Mouse (Mus musculus): Measurements from ENCODE around the gene Vwa3a. TPM values are rescaled to one million over a fixed set of nuclear protein-coding genes. Genes with fewer than 3 reads are reported as not detected.

Gene Vwa3a
- polyA plus RNA-seq, 1 experiment: not detected

DNA sequence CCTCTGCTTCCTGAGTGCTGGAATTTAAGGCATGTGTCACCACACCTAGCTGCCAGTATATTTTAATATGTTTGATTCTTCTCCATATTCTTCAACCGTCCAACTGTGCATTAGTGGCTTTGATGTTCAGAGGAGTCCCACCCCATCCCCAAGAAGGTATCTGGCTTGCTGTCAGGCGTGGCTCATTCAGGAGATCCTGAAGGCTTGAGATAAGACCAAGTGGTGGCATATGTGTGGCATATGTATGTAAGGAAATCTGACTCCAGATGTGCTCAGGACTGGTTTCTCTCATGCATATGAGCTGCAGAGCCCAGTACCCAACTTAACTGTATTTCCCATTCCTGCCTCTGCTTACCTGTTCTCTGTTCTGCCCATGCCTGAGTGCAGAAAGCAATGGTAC lies 38.9 kb downstream of the Vwa3a start:
- Histone ChIP-seq H3K9me3 (replicated peaks; ENCODE audit: control insufficient read depth, insufficient read depth, low read length, poor library complexity, severe bottlenecking) (no peaks in the 10 kb centered on the region), H3K27ac (ENCODE audit: insufficient read depth, low read length) (no peak overlapping the region), H3K4me1 (ENCODE audit: control insufficient read depth, insufficient read depth, low read length) (no peaks in the 10 kb centered on the region), H3K9ac (ENCODE audit: low read depth, poor library complexity, severe bottlenecking) (no peak overlapping the region), H3K27me3 (ENCODE audit: control insufficient read depth, insufficient read depth, low read length, poor library complexity, severe bottlenecking) (no peaks in the 10 kb centered on the region), H3K4me3 (ENCODE audit: low read depth, low read length) (no peak overlapping the region), H3K36me3 (ENCODE audit: control insufficient read depth, insufficient read depth, low read length, poor library complexity, severe bottlenecking) (no peaks in the 10 kb centered on the region)
- TF ChIP-seq EP300 (IDR thresholded peaks at IDR 0.05; ENCODE audit: insufficient read depth, low read depth, low read length) (no peak), CTCF (IDR thresholded peaks at IDR 0.05; ENCODE audit: low read depth, low read length) (no peak), POLR2A (IDR thresholded peaks at IDR 0.05; ENCODE audit: insufficient read depth, low read length) (no peak)

DNA sequence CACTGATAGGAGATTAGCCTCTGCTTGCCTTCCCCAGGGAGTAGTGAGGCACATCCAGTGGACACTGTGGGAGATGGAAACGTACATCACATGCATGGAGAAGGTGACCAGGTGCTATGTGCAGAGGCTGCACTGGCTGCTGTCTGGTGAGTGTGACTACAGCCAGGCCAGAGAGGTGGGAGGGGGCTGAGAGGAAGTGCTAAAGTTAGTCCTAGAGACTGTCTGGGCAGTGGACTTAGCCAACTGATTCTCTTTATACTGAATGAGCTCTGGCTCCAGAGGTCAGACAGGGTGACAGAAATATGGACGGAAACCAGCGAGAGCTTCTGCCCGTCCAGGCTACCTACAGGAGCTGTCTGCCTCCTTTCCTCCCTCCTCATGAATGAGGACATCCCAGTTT lies 56.4 kb downstream of the Vwa3a start:
- Histone ChIP-seq H3K9me3 (replicated peaks; ENCODE audit: control insufficient read depth, insufficient read depth, low read length, poor library complexity, severe bottlenecking) (no peaks in the 10 kb centered on the region), H3K36me3 (ENCODE audit: control insufficient read depth, insufficient read depth, low read length, poor library complexity, severe bottlenecking) (no peaks in the 10 kb centered on the region), H3K4me1 (ENCODE audit: control insufficient read depth, insufficient read depth, low read length) (no peaks in the 10 kb centered on the region), H3K9ac (ENCODE audit: low read depth, poor library complexity, severe bottlenecking) (no peak overlapping the region), H3K27ac (ENCODE audit: insufficient read depth, low read length) (no peak overlapping the region), H3K4me3 (ENCODE audit: low read depth, low read length) (no peak overlapping the region), H3K27me3 (ENCODE audit: control insufficient read depth, insufficient read depth, low read length, poor library complexity, severe bottlenecking) (no peaks in the 10 kb centered on the region)
- TF ChIP-seq POLR2A (IDR thresholded peaks at IDR 0.05; ENCODE audit: insufficient read depth, low read length) (no peak), CTCF (IDR thresholded peaks at IDR 0.05; ENCODE audit: low read depth, low read length) (no peak), EP300 (IDR thresholded peaks at IDR 0.05; ENCODE audit: insufficient read depth, low read depth, low read length) (no peak)

DNA sequence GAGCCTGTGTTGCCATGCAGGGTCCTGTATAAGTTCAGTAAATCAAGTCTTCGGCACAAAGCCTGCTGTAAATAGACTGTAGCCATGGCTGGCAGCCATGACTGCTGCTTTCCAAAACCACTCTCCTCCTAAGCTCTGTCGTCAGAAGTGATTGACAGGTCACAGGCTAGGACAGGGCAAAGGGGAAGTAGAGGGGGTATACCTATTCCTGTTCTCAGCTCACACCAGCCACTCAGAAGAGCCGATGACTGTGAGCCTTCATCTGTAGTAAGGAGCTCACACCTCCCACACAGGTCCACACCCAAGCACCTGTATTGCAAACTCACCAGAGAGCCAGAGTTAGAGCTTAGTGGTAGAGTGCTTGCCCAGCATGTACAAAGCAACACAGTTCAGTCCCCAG lies 57.3 kb downstream of the Vwa3a start:
- H3K36me3 ChIP-seq (ENCODE audit: control insufficient read depth, insufficient read depth, low read length, poor library complexity, severe bottlenecking): no peaks in the 10 kb centered on the region
- no peaks in the 10 kb centered on the region for H3K27me3 ChIP-seq (ENCODE audit: control insufficient read depth, insufficient read depth, low read length, poor library complexity, severe bottlenecking)
- no peak overlapping the region for H3K9ac ChIP-seq (ENCODE audit: low read depth, poor library complexity, severe bottlenecking)
- no peaks in the 10 kb centered on the region for H3K4me1 ChIP-seq (ENCODE audit: control insufficient read depth, insufficient read depth, low read length)
- no peaks in the 10 kb centered on the region for H3K9me3 ChIP-seq (replicated peaks; ENCODE audit: control insufficient read depth, insufficient read depth, low read length, poor library complexity, severe bottlenecking)
- no peak overlapping the region for H3K27ac ChIP-seq (ENCODE audit: insufficient read depth, low read length)
- no peak overlapping the region for H3K4me3 ChIP-seq (ENCODE audit: low read depth, low read length)
- TF ChIP-seq EP300 (IDR thresholded peaks at IDR 0.05; ENCODE audit: insufficient read depth, low read depth, low read length): no peak
- no peak for TF ChIP-seq CTCF (IDR thresholded peaks at IDR 0.05; ENCODE audit: low read depth, low read length)
- TF ChIP-seq POLR2A (IDR thresholded peaks at IDR 0.05; ENCODE audit: insufficient read depth, low read length): no peak

DNA sequence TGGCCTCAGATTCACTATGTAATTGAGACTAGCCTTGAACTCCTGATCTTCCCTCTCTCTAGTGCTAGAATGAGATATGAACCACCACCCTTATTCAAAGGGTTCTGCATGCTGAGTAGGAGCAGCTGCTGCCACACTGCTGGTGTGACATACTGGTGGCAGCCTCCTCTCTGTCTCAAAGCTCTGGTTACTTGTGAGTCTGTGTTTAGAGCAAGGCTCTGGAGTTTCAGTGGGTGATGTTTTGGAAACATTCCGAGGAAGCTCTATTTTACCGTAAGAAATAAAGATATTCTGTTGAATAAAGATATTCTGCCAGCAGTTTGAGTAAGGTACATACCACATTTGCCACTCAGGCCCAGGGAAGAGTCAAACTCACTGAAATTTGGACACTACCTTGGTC lies 64.2 kb downstream of the Vwa3a start:
- Histone ChIP-seq H3K9me3 (replicated peaks; ENCODE audit: control insufficient read depth, insufficient read depth, low read length, poor library complexity, severe bottlenecking) (no peaks in the 10 kb centered on the region), H3K9ac (ENCODE audit: low read depth, poor library complexity, severe bottlenecking) (no peak overlapping the region), H3K36me3 (ENCODE audit: control insufficient read depth, insufficient read depth, low read length, poor library complexity, severe bottlenecking) (no peaks in the 10 kb centered on the region), H3K4me3 (ENCODE audit: low read depth, low read length) (no peak overlapping the region), H3K27me3 (ENCODE audit: control insufficient read depth, insufficient read depth, low read length, poor library complexity, severe bottlenecking) (no peaks in the 10 kb centered on the region), H3K4me1 (ENCODE audit: control insufficient read depth, insufficient read depth, low read length) (no peaks in the 10 kb centered on the region), H3K27ac (ENCODE audit: insufficient read depth, low read length) (no peak overlapping the region)
- TF ChIP-seq POLR2A (IDR thresholded peaks at IDR 0.05; ENCODE audit: insufficient read depth, low read length) (no peak), CTCF (IDR thresholded peaks at IDR 0.05; ENCODE audit: low read depth, low read length) (no peak), EP300 (IDR thresholded peaks at IDR 0.05; ENCODE audit: insufficient read depth, low read depth, low read length) (no peak)

DNA sequence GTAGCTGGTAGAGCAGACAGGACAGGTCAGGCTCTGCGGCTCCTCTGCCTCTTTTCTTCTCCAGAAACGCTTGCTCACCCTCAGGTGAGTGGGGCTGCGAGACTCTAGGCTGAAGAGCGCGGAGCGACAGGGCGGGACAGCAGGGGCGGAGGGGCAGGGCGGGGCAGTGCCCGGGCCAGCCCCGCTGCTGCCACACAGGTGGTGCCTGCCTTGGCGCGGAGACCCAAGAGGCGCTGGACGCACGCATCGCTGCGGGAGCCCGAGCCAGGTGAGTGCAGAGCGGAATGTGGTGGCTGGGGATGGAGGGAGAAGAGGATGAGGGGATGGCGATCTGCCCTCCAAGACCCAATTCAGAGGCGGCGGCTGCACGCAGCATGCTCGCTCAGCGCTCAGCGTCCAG lies 70.6 kb downstream of the Vwa3a start:
- Histone ChIP-seq H3K4me1 (ENCODE audit: control insufficient read depth, insufficient read depth, low read length) (no peaks in the 10 kb centered on the region), H3K36me3 (ENCODE audit: control insufficient read depth, insufficient read depth, low read length, poor library complexity, severe bottlenecking) (no peaks in the 10 kb centered on the region), H3K4me3 (ENCODE audit: low read depth, low read length) (peak overlapping the region; percentile 60), H3K27me3 (ENCODE audit: control insufficient read depth, insufficient read depth, low read length, poor library complexity, severe bottlenecking) (no peaks in the 10 kb centered on the region), H3K9ac (ENCODE audit: low read depth, poor library complexity, severe bottlenecking) (no peak overlapping the region; the same call in 1 of the 2 replicates), H3K27ac (ENCODE audit: insufficient read depth, low read length) (no peak overlapping the region), H3K9me3 (replicated peaks; ENCODE audit: control insufficient read depth, insufficient read depth, low read length, poor library complexity, severe bottlenecking) (no peaks in the 10 kb centered on the region)
- TF ChIP-seq POLR2A (IDR thresholded peaks at IDR 0.05; ENCODE audit: insufficient read depth, low read length): no peak
- no peak for TF ChIP-seq EP300 (IDR thresholded peaks at IDR 0.05; ENCODE audit: insufficient read depth, low read depth, low read length)
- no peak for TF ChIP-seq CTCF (IDR thresholded peaks at IDR 0.05; ENCODE audit: low read depth, low read length)

DNA sequence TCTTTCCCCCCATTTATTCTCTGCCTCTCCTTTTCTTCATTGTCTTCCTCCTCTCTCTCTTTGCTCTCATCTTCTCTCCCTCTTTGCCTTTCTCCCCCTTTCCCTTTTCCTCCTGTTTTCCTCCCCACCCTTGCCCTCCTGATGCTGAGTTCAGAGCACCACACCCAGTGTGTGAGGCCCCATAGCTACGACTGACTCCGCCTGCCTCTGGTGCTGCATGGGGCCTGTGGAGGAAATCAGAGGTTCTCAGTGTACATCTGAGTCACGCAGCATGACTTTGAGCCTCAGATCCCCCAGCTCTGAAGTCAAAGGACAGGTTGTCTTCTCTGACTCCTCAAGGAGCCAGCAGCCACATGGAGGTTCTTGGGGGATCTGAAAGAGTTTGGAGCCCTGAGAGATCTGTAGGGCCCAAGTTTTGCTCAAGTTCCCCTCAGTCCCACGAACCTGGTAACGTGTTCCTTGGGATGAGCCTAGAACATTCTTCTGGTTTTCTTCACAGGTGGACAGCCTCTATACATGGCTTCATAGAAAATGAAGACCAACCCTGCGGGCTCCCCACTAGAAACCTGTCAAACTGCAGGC lies 72.8 kb downstream of the Vwa3a start, which contains the start of gene Gm5737:
Gene Gm5737 (plus strand): TSS at position 532 of the 582 bp plus-strand sequence.
- no peaks in the 10 kb centered on the region for H3K27me3 ChIP-seq (ENCODE audit: control insufficient read depth, insufficient read depth, low read length, poor library complexity, severe bottlenecking)
- H3K4me3 ChIP-seq (ENCODE audit: low read depth, low read length): no peak within 1 kb of the TSS
- H3K27ac ChIP-seq (ENCODE audit: insufficient read depth, low read length): no peak within 1 kb of the TSS
- no peaks in the 10 kb centered on the region for H3K9me3 ChIP-seq (replicated peaks; ENCODE audit: control insufficient read depth, insufficient read depth, low read length, poor library complexity, severe bottlenecking)
- H3K9ac ChIP-seq (ENCODE audit: low read depth, poor library complexity, severe bottlenecking): no peak within 1 kb of the TSS
- no peaks in the 10 kb centered on the region for H3K4me1 ChIP-seq (ENCODE audit: control insufficient read depth, insufficient read depth, low read length)
- no peak for TF ChIP-seq EP300 (IDR thresholded peaks at IDR 0.05; ENCODE audit: insufficient read depth, low read depth, low read length)
- no peak for TF ChIP-seq POLR2A (IDR thresholded peaks at IDR 0.05; ENCODE audit: insufficient read depth, low read length)
- no peak for TF ChIP-seq CTCF (IDR thresholded peaks at IDR 0.05; ENCODE audit: low read depth, low read length)
- no peaks in the 10 kb centered on the region for H3K36me3 ChIP-seq (ENCODE audit: control insufficient read depth, insufficient read depth, low read length, poor library complexity, severe bottlenecking)

Data from ES-Bruce4 (cell line).